Mouse (Mus musculus) E14TG2a.4 (cell line): ENCODE data around the gene Tsku.

Source experiments
- H3K27me3 ChIP-seq: 2 replicates; pipeline ENCODE4 v1.6.1; 2014; ENCODE audit warnings: low read length, control low read depth; ENCODE audit not compliant: insufficient read depth
- H3K36me3 ChIP-seq: 2 replicates; pipeline ENCODE4 v1.6.1; 2014; ENCODE audit warnings: low read length, control low read depth; ENCODE audit not compliant: insufficient read depth
- H3K4me1 ChIP-seq: replicated peaks from 2 replicates; pipeline ENCODE4 v1.6.1; 2014; ENCODE audit warnings: low read depth, low read length, control low read depth
- H3K4me3 ChIP-seq: replicated peaks from 2 replicates; pipeline ENCODE4 v1.5.1; 2014; ENCODE audit warnings: mild to moderate bottlenecking, low read length
- H3K9me3 ChIP-seq: 2 replicates; pipeline ENCODE4 v1.6.1; 2014; ENCODE audit warnings: low read length, control low read depth
- CTCF ChIP-seq: conservative IDR thresholded peaks from 2 replicates; pipeline ENCODE4 v1.5.1; 2014; ENCODE audit warnings: low read length
- NANOG ChIP-seq: IDR thresholded peaks from 2 replicates; pipeline ENCODE4 v1.6.1; 2014; ENCODE audit warnings: borderline replicate concordance, low read length, mixed read lengths
- POU5F1 ChIP-seq: IDR thresholded peaks from 2 replicates; pipeline ENCODE4 v1.6.1; 2014; ENCODE audit warnings: low read length, borderline replicate concordance

Tsku gene

GRCm38 (mm10) chr7:98389656-98390055 lies 28.5 kb upstream of the Tsku start:
- Histone ChIP-seq H3K4me1 (peaks cover 1% of the 10 kb centered on the region; the same call in 1 of the 2 replicates), H3K4me3 (no peak overlapping the region), H3K36me3 (no peaks in the 10 kb centered on the region), H3K27me3 (peaks cover 32% of the 10 kb centered on the region; the same call in 1 of the 2 replicates), H3K9me3 (peaks cover 8% of the 10 kb centered on the region; the same call in 1 of the 2 replicates)
- TF ChIP-seq NANOG (no peak), CTCF (no peak), POU5F1 (no peak)

- Histone ChIP-seq H3K36me3 (no peaks in the 10 kb centered on the region), H3K27me3 (peaks cover 32% of the 10 kb centered on the region; the same call in 1 of the 2 replicates), H3K4me1 (no peaks in the 10 kb centered on the region; the same call in 1 of the 2 replicates), H3K9me3 (peaks cover 8% of the 10 kb centered on the region; the same call in 1 of the 2 replicates), H3K4me3 (no peak overlapping the region)
- TF ChIP-seq POU5F1 (no peak), NANOG (no peak), CTCF (no peak)
Observed at GRCm38 (mm10) chr7:98388881-98389501, 27.9 kb upstream of the Tsku start.

- Histone ChIP-seq H3K4me3 (no peak overlapping the region), H3K4me1 (no peaks in the 10 kb centered on the region; the same call in 1 of the 2 replicates), H3K36me3 (no peaks in the 10 kb centered on the region), H3K9me3 (no peaks in the 10 kb centered on the region), H3K27me3 (peaks cover 40% of the 10 kb centered on the region; the same call in 1 of the 2 replicates)
- no peak for TF ChIP-seq POU5F1
- TF ChIP-seq NANOG = no peak
- no peak for TF ChIP-seq CTCF
Observed at GRCm38 (mm10) chr7:98387201-98387600, 26.1 kb upstream of the Tsku start.

GRCm38 (mm10) chr7:98385168-98385567 lies 24.0 kb upstream of the Tsku start:
- no peak overlapping the region for H3K4me3 ChIP-seq
- no peaks in the 10 kb centered on the region for H3K36me3 ChIP-seq
- no peaks in the 10 kb centered on the region for H3K9me3 ChIP-seq
- TF ChIP-seq NANOG = no peak
- TF ChIP-seq CTCF = no peak
- TF ChIP-seq POU5F1 = no peak
- peaks cover 40% of the 10 kb centered on the region; the same call in 1 of the 2 replicates for H3K27me3 ChIP-seq
- H3K4me1 ChIP-seq = no peaks in the 10 kb centered on the region; the same call in 1 of the 2 replicates

GRCm38 (mm10) chr7:98383337-98383736 lies 22.2 kb upstream of the Tsku start:
- no peaks in the 10 kb centered on the region for H3K36me3 ChIP-seq
- H3K4me1 ChIP-seq = no peaks in the 10 kb centered on the region; the same call in 1 of the 2 replicates
- H3K4me3 ChIP-seq = no peak overlapping the region
- no peaks in the 10 kb centered on the region for H3K9me3 ChIP-seq
- H3K27me3 ChIP-seq = peaks cover 34% of the 10 kb centered on the region; the same call in 1 of the 2 replicates
- TF ChIP-seq POU5F1 = no peak
- TF ChIP-seq NANOG = no peak
- TF ChIP-seq CTCF = no peak

- Histone ChIP-seq H3K4me3 (no peak overlapping the region), H3K9me3 (no peaks in the 10 kb centered on the region), H3K4me1 (no peaks in the 10 kb centered on the region; the same call in 1 of the 2 replicates), H3K36me3 (no peaks in the 10 kb centered on the region), H3K27me3 (peaks cover 34% of the 10 kb centered on the region; the same call in 1 of the 2 replicates)
- TF ChIP-seq NANOG (no peak), CTCF (no peak), POU5F1 (no peak)
Observed at GRCm38 (mm10) chr7:98382784-98383183, 21.7 kb upstream of the Tsku start.

GRCm38 (mm10) chr7:98380224-98380925 lies 19.2 kb upstream of the Tsku start:
- H3K27me3 ChIP-seq = peaks cover 27% of the 10 kb centered on the region; the same call in 1 of the 2 replicates
- no peak overlapping the region for H3K4me3 ChIP-seq
- H3K9me3 ChIP-seq = no peaks in the 10 kb centered on the region
- H3K36me3 ChIP-seq = no peaks in the 10 kb centered on the region
- H3K4me1 ChIP-seq = no peaks in the 10 kb centered on the region; the same call in 1 of the 2 replicates
- TF ChIP-seq POU5F1 = no peak
- no peak for TF ChIP-seq NANOG
- no peak for TF ChIP-seq CTCF

GRCm38 (mm10) chr7:98379232-98379631 lies 18.1 kb upstream of the Tsku start:
- no peaks in the 10 kb centered on the region for H3K36me3 ChIP-seq
- no peaks in the 10 kb centered on the region for H3K9me3 ChIP-seq
- H3K27me3 ChIP-seq = peaks cover 27% of the 10 kb centered on the region; the same call in 1 of the 2 replicates

More at GRCm38 (mm10) chr7:98379232-98379631, 18.1 kb upstream of the Tsku start:
- Histone ChIP-seq H3K4me1 (no peaks in the 10 kb centered on the region), H3K4me3 (no peak overlapping the region)
- TF ChIP-seq NANOG = no peak
- TF ChIP-seq CTCF = no peak
- TF ChIP-seq POU5F1 = no peak
